Mouse (Mus musculus) liver, embryonic 12.5 days (tissue): Measurements from ENCODE around the gene Pfkfb3. TPM values are rescaled to one million over a fixed set of nuclear protein-coding genes. Genes with fewer than 3 reads are reported as not detected.
"Not testable (repeated sequence)": the region's sequence is repeated elsewhere in the genome, so short reads cannot be mapped to it uniquely, and the experiment has no call there.

Source experiments
- ATAC-seq: fragments of 200-750 bp; cut with Nextera tagmentation; 2 replicates; pipeline ENCODE4 v1.8.0; 2017; ENCODE audit warnings: moderate number of reproducible peaks, mild to moderate bottlenecking, moderate library complexity
- H3K27ac ChIP-seq: fragments of 300-500 bp; sonication (generic); 2 replicates; pipeline ENCODE4 v1.5.1; 2016; ENCODE audit warnings: mild to moderate bottlenecking
- H3K27me3 ChIP-seq: fragments of 300-500 bp; sonication (generic); replicated peaks from 2 replicates; pipeline ENCODE4 v1.6.1; 2016; ENCODE audit warnings: mild to moderate bottlenecking, moderate library complexity
- H3K36me3 ChIP-seq: fragments of 300-500 bp; sonication (generic); 2 replicates; pipeline ENCODE4 v1.6.1; 2016; ENCODE audit warnings: mild to moderate bottlenecking, moderate library complexity
- H3K4me1 ChIP-seq: fragments of 300-500 bp; sonication (generic); 2 replicates; pipeline ENCODE4 v1.6.1; 2016
- H3K4me2 ChIP-seq: fragments of 300-500 bp; sonication (generic); 2 replicates; pipeline ENCODE4 v1.6.1; 2016; ENCODE audit warnings: mild to moderate bottlenecking, moderate library complexity
- H3K4me3 ChIP-seq: fragments of 300-500 bp; sonication (generic); 2 replicates; pipeline ENCODE4 v1.5.1; 2016; ENCODE audit warnings: mild to moderate bottlenecking, moderate library complexity
- H3K9ac ChIP-seq: fragments of 300-500 bp; sonication (generic); 2 replicates; pipeline ENCODE4 v1.6.1; 2016; ENCODE audit warnings: mild to moderate bottlenecking, moderate library complexity
- H3K9me3 ChIP-seq: fragments of 300-500 bp; sonication (generic); replicated peaks from 2 replicates; pipeline ENCODE4 v1.6.1; 2016; ENCODE audit warnings: mild to moderate bottlenecking, moderate library complexity
- WGBS: fragments of 180-500 bp; shearing (Covaris S2); methylation state at CpG from one replicate; pipeline ENCODE4 v1.1.7; 2016; ENCODE audit not compliant: insufficient replicate concordance; 5-methylcytosine and 5-hydroxymethylcytosine counted together
- polyA plus RNA-seq: library from polyadenylated mRNA; unstranded; fragments of >200 nt; fragmentation: Nextera tagmentation; extraction: Ambion mirVana; gene quantifications from 2 replicates; pipeline ENCODE4 v1.2.1, GENCODE M21; 2016

Gene Pfkfb3
- polyA plus RNA-seq, 1 experiment from 2014 or later, result 11.7 TPM

- no peak overlapping the region for H3K4me3 ChIP-seq
- no peaks in the 10 kb centered on the region for H3K36me3 ChIP-seq
- H3K9me3 ChIP-seq, result no peaks in the 10 kb centered on the region
- H3K27me3 ChIP-seq, result peaks cover 10% of the 10 kb centered on the region
- no peak overlapping the region for H3K9ac ChIP-seq
- H3K4me1 ChIP-seq, result peaks cover 45% of the 10 kb centered on the region
- no peak for ATAC-seq
- WGBS, result 29% methylated on average over 2 of the region's 2 CpGs
- no peak overlapping the region for H3K4me2 ChIP-seq
- no peak overlapping the region for H3K27ac ChIP-seq
Measured at GRCm38 (mm10) chr2:11547609-11548008, 6.3 kb downstream of the Pfkfb3 start.

GRCm38 (mm10) chr2:11546091-11546490, 7.8 kb downstream of the Pfkfb3 start:
- no peak overlapping the region for H3K9ac ChIP-seq
- no peak overlapping the region for H3K27ac ChIP-seq
- H3K4me3 ChIP-seq, result no peak overlapping the region
- ATAC-seq, result no peak
- no peak overlapping the region for H3K4me2 ChIP-seq
- WGBS, result 75% methylated on average over 8 of the region's 8 CpGs
- no peaks in the 10 kb centered on the region for H3K36me3 ChIP-seq
- H3K27me3 ChIP-seq, result no peaks in the 10 kb centered on the region
- peaks cover 37% of the 10 kb centered on the region for H3K4me1 ChIP-seq
- no peaks in the 10 kb centered on the region for H3K9me3 ChIP-seq

- ATAC-seq, result peak; percentile 64
Measured at GRCm38 (mm10) chr2:11545380-11545779, 8.5 kb downstream of the Pfkfb3 start.

GRCm38 (mm10) chr2:11544342-11544741, 9.5 kb downstream of the Pfkfb3 start:
- H3K9ac ChIP-seq, result no peak overlapping the region
- 22% methylated on average over 5 of the region's 5 CpGs for WGBS
- no peaks in the 10 kb centered on the region for H3K27me3 ChIP-seq
- H3K4me2 ChIP-seq, result peak overlapping the region; percentile 32
- H3K4me3 ChIP-seq, result no peak overlapping the region; the same call in 1 of the 2 replicates
- no peaks in the 10 kb centered on the region for H3K36me3 ChIP-seq
- H3K4me1 ChIP-seq, result peaks cover 37% of the 10 kb centered on the region
- ATAC-seq, result no peak
- H3K9me3 ChIP-seq, result no peaks in the 10 kb centered on the region
- H3K27ac ChIP-seq, result peak overlapping the region; percentile 51; the same call in 1 of the 2 replicates

More at GRCm38 (mm10) chr2:11545380-11545779, 8.5 kb downstream of the Pfkfb3 start:
- no peak overlapping the region for H3K9ac ChIP-seq
- no peaks in the 10 kb centered on the region for H3K9me3 ChIP-seq
- WGBS, result 5% methylated on average over 1 of the region's 1 CpGs
- peaks cover 37% of the 10 kb centered on the region for H3K4me1 ChIP-seq
- no peak overlapping the region for H3K4me3 ChIP-seq
- H3K27me3 ChIP-seq, result no peaks in the 10 kb centered on the region
- H3K36me3 ChIP-seq, result no peaks in the 10 kb centered on the region
- no peak overlapping the region for H3K4me2 ChIP-seq
- no peak overlapping the region; the same call in 1 of the 2 replicates for H3K27ac ChIP-seq

- Histone ChIP-seq H3K4me2 (no peak overlapping the region), H3K9ac (no peak overlapping the region), H3K27me3 (no peaks in the 10 kb centered on the region), H3K27ac (no peak overlapping the region), H3K4me3 (no peak overlapping the region), H3K36me3 (no peaks in the 10 kb centered on the region), H3K4me1 (peaks cover 30% of the 10 kb centered on the region), H3K9me3 (no peaks in the 10 kb centered on the region)
- WGBS, result 65% methylated on average over 7 of the region's 7 CpGs
- no peak for ATAC-seq
Measured at GRCm38 (mm10) chr2:11543158-11543557, 10.7 kb downstream of the Pfkfb3 start.

GRCm38 (mm10) chr2:11542640-11543039, 11.2 kb downstream of the Pfkfb3 start:
- Histone ChIP-seq H3K4me3 (no peak overlapping the region), H3K36me3 (no peaks in the 10 kb centered on the region), H3K4me1 (peaks cover 26% of the 10 kb centered on the region), H3K9ac (no peak overlapping the region), H3K27ac (no peak overlapping the region), H3K27me3 (no peaks in the 10 kb centered on the region), H3K9me3 (no peaks in the 10 kb centered on the region), H3K4me2 (no peak overlapping the region)
- ATAC-seq, result no peak
- WGBS, result 58% methylated on average over 1 of the region's 1 CpGs

GRCm38 (mm10) chr2:11542121-11542520, 11.8 kb downstream of the Pfkfb3 start:
- no peak for ATAC-seq
- H3K27ac ChIP-seq, result no peak overlapping the region
- WGBS, result 73% methylated on average over 1 of the region's 1 CpGs
- no peaks in the 10 kb centered on the region for H3K9me3 ChIP-seq
- no peak overlapping the region for H3K4me3 ChIP-seq
- no peaks in the 10 kb centered on the region for H3K36me3 ChIP-seq
- no peaks in the 10 kb centered on the region for H3K27me3 ChIP-seq
- peaks cover 26% of the 10 kb centered on the region for H3K4me1 ChIP-seq
- H3K4me2 ChIP-seq, result no peak overlapping the region
- H3K9ac ChIP-seq, result no peak overlapping the region

GRCm38 (mm10) chr2:11541528-11541927, 12.3 kb downstream of the Pfkfb3 start:
- not testable (repeated sequence) for H3K9me3 ChIP-seq, ATAC-seq, H3K36me3 ChIP-seq, H3K27me3 ChIP-seq, H3K4me3 ChIP-seq, H3K9ac ChIP-seq, H3K4me2 ChIP-seq, H3K27ac ChIP-seq
- 0% methylated on average over 1 of the region's 1 CpGs for WGBS
- H3K4me1 ChIP-seq, result peaks cover 26% of the 10 kb centered on the region

GRCm38 (mm10) chr2:11535966-11536365, 17.9 kb downstream of the Pfkfb3 start:
- peak overlapping the region; percentile 54 for H3K4me3 ChIP-seq
- H3K4me1 ChIP-seq, result peaks cover 18% of the 10 kb centered on the region
- WGBS, result 55% methylated on average over 8 of the region's 8 CpGs
- H3K27me3 ChIP-seq, result no peaks in the 10 kb centered on the region
- no peak overlapping the region for H3K9ac ChIP-seq
- no peak overlapping the region for H3K27ac ChIP-seq
- no peak for ATAC-seq
- peak overlapping the region; percentile 81 for H3K4me2 ChIP-seq
- no peaks in the 10 kb centered on the region for H3K9me3 ChIP-seq
- H3K36me3 ChIP-seq, result no peaks in the 10 kb centered on the region

GRCm38 (mm10) chr2:11535412-11535928, 18.4 kb downstream of the Pfkfb3 start:
- no peaks in the 10 kb centered on the region for H3K36me3 ChIP-seq
- WGBS, result 1% methylated on average over 32 of the region's 32 CpGs
- no peak overlapping the region for H3K27ac ChIP-seq
- ATAC-seq, result peak; percentile 96
- H3K4me1 ChIP-seq, result peaks cover 18% of the 10 kb centered on the region
- no peaks in the 10 kb centered on the region for H3K27me3 ChIP-seq
- H3K9ac ChIP-seq, result peak overlapping the region; percentile 63
- H3K4me3 ChIP-seq, result peak overlapping the region; percentile 54
- no peaks in the 10 kb centered on the region for H3K9me3 ChIP-seq
- peak overlapping the region; percentile 81 for H3K4me2 ChIP-seq

GRCm38 (mm10) chr2:11534826-11535225, 19.1 kb downstream of the Pfkfb3 start:
- Histone ChIP-seq H3K27ac (no peak overlapping the region), H3K27me3 (no peaks in the 10 kb centered on the region), H3K36me3 (no peaks in the 10 kb centered on the region), H3K4me1 (peaks cover 22% of the 10 kb centered on the region), H3K9ac (peak overlapping the region; percentile 63), H3K4me3 (peak overlapping the region; percentile 54), H3K9me3 (no peaks in the 10 kb centered on the region), H3K4me2 (peak overlapping the region; percentile 81)
- ATAC-seq, result no peak
- 8% methylated on average over 10 of the region's 10 CpGs for WGBS

GRCm38 (mm10) chr2:11530101-11530500, 23.8 kb downstream of the Pfkfb3 start:
- no peak overlapping the region for H3K4me2 ChIP-seq
- no peaks in the 10 kb centered on the region for H3K36me3 ChIP-seq
- H3K27ac ChIP-seq, result no peak overlapping the region
- H3K4me3 ChIP-seq, result no peak overlapping the region
- H3K9ac ChIP-seq, result no peak overlapping the region
- H3K4me1 ChIP-seq, result peaks cover 20% of the 10 kb centered on the region
- no peak for ATAC-seq
- no peaks in the 10 kb centered on the region for H3K27me3 ChIP-seq
- WGBS, result 55% methylated on average over 6 of the region's 6 CpGs
- no peaks in the 10 kb centered on the region for H3K9me3 ChIP-seq

GRCm38 (mm10) chr2:11526063-11526462, 27.8 kb downstream of the Pfkfb3 start:
- no peaks in the 10 kb centered on the region for H3K27me3 ChIP-seq
- no peak overlapping the region for H3K9ac ChIP-seq
- no peak overlapping the region for H3K4me2 ChIP-seq
- H3K36me3 ChIP-seq, result no peaks in the 10 kb centered on the region
- H3K4me3 ChIP-seq, result no peak overlapping the region
- H3K27ac ChIP-seq, result no peak overlapping the region
- 0 out of 2 replicates have a peak, but pooled peaks cover 12% of the 10 kb centered on the region for H3K4me1 ChIP-seq
- ATAC-seq, result no peak
- no peaks in the 10 kb centered on the region for H3K9me3 ChIP-seq
- WGBS, result 89% methylated on average over 5 of the region's 5 CpGs
